Mouse (Mus musculus): ENCODE results near the gene Gtpbp1.
A peak's percentile ranks its signal among the peaks of the same experiment; 100 is the strongest.
"Not testable (repeated sequence)": the region's sequence is repeated elsewhere in the genome, so short reads cannot be mapped to it uniquely, and the experiment has no call there.

Gtpbp1 gene

DNA sequence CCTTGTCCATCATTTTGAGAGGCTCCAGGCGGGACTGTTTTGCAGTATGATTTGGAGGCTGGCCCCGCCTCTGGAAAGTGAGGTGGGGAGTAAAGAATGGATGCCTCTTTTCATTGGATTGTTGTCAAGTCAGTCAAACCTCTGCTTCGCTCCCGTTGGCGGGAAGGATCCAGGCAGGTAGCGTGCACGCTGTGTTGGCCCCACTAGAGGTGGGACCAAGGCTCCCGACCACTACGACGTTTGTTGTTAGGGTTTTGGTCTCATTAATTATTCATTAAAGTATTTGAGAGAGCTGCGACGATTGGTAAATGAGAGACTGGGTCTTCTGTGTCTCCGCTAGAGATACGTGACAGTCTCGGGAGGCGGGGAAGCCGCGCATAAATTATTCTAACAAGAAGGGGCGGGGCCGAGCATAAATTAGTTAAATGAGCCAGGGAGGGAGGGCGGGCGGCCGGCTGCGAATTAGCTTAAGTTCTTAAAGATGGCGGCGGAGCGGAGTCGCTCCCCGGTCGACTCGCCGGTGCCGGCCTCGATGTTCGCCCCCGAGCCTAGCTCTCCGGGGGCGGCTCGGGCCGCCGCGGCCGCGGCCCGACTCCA lies at the start of gene Gtpbp1:
Gene Gtpbp1 (plus strand): TSS at position 420 of the 597 bp plus-strand sequence.
- DNase-seq (ENCODE audit: low spot score) = peak; percentile 100

DNA sequence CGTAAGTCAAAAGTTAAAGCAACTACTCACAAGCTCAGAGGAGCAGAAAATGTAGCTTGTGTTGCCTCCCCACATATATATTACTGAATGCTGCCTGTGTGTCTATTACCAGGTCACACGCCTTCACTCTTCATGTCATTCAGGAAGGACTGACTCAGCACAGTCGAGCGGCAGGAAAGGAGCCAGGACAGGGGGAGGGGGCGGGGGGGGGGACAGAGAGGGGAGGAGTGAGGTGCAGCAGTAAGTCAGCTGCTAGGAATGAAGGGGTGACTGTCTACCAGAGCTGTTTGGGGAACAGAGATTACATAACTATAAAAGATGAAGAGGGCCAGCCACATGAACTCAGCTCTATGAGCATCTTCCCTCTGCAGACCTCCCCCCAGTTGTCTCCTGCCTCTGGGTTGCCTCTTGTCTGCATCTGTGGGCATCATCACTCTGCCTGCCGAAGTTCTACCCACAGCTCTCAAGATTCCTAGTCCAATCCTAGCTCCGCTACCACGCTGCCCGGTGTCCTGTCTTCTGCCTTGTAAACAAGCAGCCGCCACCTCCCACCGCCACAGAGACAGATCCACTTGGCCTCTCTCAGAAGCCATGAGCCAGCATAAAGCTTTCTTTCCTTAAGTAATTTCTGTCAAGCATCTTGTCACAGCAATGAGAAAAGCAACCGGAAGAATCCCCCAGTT lies 49.4 kb upstream of the Gtpbp1 start:
- no peak for DNase-seq (ENCODE audit: low spot score)

DNA sequence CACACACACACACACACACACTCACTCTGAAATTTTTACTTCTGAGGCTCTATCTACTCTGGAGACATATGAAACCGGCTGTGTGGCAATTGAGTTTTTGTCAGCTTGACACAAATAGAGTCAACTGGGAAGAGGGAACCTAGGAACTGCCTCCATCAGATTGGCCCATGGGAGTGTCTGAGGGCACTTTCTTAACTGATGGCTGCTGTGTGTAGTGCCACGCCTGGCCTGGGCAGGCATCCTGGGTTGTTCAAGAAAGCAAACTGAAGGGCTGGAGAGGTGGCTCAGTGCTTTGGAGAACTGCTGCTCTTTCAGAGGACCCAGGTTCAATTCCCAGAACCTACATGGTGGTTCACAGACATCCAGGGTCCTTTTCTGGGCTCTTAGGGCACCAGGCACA lies 45.2 kb upstream of the Gtpbp1 start:
- no peak for DNase-seq (ENCODE audit: low spot score)

DNA sequence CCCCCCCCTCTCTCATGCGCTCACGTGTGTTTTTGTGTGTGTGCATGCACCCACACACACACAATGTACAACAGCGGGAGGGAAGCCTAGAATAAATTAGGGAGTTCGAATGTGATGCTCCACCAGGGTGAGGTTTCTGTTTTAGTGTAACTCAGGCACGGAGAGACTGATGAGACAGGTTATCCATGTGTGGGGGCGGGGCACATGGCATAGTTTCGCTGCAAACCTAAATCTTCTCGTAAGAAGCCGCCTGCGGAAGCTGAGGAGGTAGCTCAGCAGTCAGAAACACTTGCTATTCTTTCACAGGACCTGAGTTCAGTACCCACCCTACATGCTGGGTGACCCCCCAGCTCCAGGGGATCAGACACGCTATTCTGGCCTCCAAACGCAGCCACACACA lies 42.5 kb upstream of the Gtpbp1 start:
- DNase-seq (ENCODE audit: low spot score) = no peak

DNA sequence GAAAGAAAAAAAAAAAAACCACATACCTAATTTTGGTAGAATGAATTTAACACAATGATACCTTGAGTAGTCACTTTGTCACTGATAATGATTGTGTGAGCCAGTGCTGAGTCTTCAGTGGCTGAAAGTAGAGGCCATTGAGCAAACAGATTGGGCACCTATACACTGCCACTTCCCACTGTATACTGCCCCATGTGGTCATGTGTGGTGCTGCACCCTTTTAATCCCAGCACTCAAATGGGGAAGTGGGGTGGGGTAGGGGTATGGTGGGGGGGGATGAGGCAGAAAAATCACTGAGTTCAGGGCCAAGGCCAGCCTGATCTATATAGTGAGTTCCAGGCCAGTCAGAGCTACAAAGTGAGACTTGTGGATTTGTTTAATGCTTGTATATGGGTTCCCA lies 40.1 kb upstream of the Gtpbp1 start:
- DNase-seq (ENCODE audit: low spot score) = peak; percentile 45

DNA sequence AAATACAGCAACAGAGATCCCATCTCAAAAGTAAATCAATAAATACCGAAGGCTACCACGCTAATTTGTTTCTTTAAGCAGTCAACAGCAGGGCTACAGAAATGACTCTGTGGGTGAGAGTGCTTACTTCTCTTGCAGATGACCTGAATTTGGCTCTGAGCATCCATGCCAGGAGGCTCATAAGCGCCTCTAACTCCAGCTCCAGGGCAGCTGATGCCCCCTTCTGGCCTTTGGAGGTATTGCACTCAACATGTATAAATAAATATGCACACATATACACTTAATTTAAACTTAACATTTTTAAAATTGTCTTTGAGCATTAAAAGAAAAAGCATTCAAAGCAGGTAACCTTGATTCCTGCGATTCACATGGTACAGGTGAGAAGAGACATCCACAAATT lies 39.2 kb upstream of the Gtpbp1 start:
- DNase-seq (ENCODE audit: low spot score) = no peak

DNA sequence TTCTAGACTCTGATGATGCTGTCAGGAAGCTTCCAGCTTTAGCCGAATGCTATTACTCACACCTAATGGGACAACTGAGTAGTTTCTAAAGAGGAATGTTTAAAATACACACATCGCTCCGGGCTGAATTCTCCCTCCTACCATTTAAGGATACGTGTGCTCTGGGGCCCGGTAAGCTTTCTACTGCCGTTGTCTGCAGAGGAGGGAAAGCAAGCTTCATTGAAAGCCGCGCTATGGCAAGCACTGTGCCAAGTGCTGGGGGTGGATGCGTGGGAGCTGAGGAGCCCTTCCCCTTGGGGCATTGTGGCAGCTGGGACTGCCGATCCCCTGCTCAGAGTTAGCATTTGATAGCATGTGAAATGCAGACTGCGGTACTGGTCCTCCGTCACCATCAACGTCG lies 34.2 kb upstream of the Gtpbp1 start:
- DNase-seq (ENCODE audit: low spot score) = no peak

DNA sequence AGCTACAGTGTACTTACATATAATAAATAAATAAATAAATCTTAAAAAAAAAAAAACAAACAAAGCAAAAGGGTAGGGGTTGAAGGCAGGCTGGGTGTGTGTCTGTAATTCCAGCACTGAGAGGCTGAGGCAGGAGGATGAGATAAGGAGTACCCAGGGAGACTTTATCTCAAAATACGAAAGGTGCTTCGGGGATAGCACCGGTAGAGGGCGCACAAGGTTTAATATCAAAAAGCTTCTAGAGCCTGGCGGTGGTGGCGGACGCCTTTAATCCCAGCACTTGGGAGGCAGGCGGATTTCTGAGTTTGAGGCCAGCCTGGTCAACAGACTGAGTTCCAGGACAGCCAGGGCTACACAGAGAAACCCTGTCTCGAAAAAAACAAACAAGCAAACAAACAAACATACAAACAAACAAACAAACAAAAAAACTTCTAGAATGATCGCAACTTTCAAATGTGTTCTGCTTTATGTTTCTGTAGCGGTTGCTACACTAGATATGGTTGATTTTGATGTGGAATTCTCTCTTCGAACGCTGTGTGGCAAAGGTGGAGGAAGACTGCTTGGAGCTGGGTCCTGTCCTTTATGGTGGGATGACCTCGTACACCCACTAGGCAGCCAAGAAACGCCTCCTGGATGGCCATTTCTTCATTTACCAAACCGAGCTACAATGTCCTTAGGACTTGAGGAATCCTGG lies 32.7 kb upstream of the Gtpbp1 start:
- DNase-seq (ENCODE audit: low spot score) = peak; percentile 89

DNA sequence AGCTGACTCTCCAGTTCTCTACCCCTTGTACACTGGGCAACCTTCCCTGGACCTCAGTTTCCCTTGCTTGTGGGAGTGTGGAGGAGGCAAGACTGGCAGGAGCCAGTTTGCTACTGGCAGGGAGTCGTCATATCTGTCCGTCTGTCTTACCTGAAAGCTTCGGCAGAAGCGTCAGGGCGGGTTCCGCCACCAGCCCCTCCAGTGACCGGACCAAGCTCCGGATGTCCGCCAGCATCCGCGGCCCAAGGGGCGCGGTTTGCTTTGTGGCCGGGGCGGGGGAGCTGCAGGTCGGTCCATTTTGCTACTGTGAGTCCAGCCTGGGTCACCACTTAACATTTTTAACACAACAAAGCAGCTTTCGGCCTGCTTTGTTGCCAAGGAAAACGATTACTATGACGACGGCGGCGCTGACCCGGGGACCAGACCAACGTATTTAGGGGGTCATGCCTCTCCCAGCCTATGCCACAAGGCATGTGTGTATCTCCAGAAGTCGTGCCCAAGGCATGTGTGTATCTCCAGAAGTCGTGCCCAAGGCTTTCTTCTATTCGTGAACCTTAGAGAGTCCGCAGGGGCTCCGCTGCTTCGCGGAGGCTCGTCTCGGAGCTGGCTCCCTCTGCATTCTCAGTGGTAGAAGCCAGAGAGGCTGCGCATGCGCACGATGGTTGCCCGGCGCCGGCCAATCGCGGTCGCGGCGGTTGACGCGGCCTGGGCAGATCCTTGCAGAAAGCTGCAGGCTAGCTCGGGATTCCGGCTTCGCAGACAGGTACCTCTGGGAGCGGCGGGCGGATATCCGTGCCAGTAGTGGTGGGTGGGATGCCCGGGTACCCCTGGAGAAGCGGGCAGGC lies 31.9 kb upstream of the Gtpbp1 start, which contains the start of the genes Fam227a and Cby1:
Gene Fam227a (minus strand): TSS at position 426 of the 845 bp plus-strand sequence.
Gene Cby1 (plus strand): TSS at position 669 of the 845 bp plus-strand sequence.
- DNase-seq (ENCODE audit: low spot score) = peak; percentile 95

DNA sequence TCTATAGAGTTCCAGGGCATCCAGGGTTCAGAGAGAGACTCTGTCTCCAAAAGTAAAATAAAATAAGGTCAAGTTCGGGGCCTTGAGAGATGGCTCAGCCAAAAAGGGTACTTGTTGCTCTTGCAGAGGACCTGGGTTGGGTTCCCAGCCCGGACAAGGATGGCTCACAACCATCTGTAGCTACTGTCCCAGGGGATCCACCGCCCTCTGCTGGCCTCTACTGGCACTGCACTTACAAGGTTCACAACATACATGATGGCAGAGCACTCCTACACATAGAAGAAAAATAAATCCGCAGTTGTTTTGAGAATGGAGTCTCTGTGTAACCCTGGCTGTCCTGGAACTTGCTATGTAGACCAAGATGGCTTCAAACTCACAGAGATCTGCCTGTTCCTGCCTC lies 28.8 kb upstream of the Gtpbp1 start:
- DNase-seq (ENCODE audit: low spot score) = no peak

DNA sequence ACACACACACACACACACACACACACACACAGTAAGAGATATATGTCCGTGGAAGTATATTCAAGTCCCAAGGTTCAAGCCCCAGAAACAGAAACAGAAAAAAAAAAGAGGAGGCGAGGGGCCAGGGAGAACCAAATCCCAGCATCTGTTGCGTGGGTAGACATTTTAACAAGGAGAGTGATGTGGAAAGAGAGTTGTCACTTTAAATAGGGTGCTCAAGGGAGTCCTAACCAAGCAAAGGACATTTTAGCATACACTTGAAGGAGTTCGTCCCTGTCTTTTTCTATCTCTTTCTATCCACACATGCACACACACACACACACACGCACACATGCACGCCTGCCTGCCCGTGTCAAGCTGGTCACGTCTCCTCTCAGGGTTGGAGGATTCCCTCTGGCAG lies 26.0 kb upstream of the Gtpbp1 start:
- no peak for DNase-seq (ENCODE audit: low spot score)

DNA sequence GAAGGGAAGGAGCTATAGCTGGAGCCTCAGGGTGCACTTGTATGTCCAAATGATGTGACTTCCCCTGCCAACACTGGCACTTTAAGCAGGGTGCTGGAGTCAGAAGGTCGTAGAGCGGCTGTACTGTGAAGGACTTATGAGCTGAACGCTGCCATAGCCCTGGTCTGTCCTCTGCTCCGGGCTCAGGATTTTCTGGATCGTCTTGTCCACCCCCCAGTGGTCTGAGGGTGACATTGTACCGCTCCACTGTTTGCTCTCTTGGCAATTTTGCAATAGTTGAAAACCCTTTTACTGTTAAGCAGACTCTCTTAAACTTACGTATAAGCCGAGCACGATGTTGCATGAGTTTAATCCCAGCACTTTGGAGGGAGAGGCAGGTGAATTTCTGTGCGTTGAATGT lies 21.4 kb upstream of the Gtpbp1 start:
- DNase-seq (ENCODE audit: low spot score) = peak; percentile 44

DNA sequence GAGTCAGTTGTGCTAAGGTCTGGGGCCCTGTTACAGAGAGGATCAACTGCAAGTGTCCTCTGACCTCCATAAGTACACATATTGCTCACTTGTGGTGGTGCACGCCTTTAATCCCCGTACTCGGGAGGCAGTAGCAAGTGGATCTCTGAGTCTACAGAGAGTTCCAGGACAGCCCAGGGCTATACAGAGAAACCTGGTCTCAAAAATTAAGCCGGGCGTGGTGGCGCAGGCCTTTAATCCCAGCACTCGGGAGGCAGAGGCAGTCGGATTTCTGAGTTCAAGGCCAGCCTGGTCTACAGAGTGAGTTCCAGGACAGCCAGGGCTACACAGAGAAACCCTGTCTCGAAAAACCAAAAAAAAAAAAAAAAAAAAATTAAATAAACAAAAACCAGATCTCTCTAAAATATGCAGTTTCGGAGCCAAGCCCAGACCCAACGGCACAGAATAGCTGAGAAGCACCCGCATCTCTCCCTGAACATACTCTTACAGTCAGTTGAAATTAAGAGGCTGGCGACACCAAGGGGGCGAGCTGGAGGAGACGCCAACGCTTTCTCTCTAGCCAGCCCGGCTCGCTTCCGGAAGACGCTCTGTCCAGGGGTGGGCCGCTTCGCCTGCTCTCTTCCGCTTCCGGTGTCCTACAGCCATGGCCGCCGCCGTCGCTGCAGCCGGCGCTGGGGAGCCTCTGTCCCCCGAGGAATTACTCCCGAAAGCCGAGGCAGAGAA lies 20.2 kb upstream of the Gtpbp1 start, which contains the start of gene Tomm22:
Gene Tomm22 (plus strand): TSS at position 613 of the 723 bp plus-strand sequence.
- DNase-seq (ENCODE audit: low spot score) = peak; percentile 93

DNA sequence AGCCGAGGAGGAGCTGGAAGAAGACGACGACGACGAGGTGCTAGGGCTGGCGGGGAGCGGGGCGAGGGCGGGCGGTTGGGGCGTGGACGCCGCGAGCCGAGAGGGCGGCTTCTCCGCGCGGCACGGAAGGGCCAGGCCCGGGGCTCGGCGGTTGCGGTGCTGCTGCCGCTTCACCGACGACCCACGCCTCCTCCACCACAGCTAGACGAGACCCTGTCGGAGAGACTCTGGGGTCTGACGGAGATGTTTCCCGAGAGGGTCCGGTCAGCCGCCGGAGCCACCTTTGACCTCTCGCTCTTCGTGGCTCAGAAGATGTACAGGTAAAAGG lies 19.7 kb upstream of the Gtpbp1 start:
- no peak for DNase-seq (ENCODE audit: low spot score)

DNA sequence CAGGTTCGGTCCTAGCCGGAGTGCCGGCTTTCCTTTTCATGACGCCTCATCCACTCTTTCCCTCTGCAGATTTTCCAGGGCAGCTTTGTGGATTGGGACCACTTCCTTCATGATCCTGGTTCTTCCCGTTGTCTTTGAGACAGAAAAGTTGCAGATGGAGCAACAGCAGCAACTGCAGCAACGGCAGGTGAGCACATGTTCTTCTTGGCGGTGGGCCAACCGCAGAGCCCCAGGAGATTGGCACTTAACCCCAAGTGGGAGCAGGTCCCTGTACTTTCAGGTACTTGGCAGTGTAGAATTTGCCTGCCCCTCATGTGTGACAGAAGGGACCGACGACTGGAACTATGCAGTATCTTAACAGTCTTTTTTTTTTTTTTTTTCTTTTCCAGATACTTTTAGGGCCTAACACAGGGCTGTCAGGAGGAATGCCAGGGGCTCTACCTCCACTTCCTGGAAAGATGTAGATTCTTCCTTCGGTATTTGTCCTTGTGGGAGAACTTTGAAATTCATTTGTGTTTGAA lies 18.8 kb upstream of the Gtpbp1 start:
- DNase-seq (ENCODE audit: low spot score) = not testable (repeated sequence)

DNA sequence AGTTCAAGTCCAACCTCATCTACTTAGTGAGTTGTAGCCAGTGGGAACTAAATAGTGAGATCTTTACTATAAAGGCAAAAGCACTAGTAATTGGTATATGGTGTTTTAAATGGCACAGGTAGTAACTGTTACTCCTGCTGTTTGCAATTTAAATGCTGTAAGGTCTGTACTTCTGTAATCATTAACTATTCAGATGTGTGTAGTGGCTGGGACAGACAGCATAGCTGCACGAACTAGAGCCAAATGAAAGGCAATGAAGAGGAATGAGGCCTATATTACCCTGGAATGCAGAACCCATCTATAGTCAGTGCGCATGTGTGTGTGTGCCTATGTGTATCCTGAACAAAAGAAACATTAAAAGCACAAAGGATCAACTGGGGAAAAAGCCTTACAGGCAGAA lies 12.7 kb upstream of the Gtpbp1 start:
- no peak for DNase-seq (ENCODE audit: low spot score)

DNA sequence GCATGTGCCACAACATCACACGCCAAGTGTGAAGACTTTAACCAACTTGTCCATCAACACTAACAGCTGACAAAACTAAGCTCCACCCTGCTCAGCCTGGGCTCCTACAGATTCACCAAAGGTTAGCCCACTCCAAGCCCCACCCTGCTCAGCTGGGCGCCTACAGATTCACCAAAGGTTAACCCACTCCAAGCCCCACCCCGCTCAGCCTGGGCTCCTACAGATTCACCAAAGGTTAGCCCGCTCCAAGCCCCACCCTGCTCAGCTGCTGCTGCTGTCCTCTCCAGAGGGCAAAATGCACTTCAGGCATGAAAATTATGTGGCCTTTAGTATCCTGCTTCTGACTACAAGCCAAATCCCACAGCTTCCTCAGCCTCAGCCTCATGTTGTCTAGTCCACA lies 8.7 kb upstream of the Gtpbp1 start:
- no peak for DNase-seq (ENCODE audit: low spot score)

DNA sequence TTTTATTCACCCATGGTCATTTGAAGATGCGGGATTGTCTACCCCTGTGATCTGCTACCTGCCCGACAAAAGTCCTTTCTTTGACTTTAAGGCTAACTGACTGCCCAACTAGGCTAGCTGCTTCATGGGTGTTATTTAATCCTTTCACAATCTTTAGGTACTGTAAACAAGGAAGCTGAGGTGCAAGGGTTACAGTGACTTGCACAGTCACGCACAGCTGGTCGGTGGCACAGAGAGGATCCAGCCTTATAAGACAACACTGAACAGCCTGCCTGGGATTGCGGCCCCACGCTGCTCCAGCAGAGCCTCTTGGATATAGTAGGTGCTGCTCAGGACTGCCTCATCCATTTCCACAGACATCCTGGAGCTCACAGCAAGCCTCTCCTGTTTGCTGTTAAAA lies 7.5 kb upstream of the Gtpbp1 start:
- peak; percentile 22 for DNase-seq (ENCODE audit: low spot score)

DNA sequence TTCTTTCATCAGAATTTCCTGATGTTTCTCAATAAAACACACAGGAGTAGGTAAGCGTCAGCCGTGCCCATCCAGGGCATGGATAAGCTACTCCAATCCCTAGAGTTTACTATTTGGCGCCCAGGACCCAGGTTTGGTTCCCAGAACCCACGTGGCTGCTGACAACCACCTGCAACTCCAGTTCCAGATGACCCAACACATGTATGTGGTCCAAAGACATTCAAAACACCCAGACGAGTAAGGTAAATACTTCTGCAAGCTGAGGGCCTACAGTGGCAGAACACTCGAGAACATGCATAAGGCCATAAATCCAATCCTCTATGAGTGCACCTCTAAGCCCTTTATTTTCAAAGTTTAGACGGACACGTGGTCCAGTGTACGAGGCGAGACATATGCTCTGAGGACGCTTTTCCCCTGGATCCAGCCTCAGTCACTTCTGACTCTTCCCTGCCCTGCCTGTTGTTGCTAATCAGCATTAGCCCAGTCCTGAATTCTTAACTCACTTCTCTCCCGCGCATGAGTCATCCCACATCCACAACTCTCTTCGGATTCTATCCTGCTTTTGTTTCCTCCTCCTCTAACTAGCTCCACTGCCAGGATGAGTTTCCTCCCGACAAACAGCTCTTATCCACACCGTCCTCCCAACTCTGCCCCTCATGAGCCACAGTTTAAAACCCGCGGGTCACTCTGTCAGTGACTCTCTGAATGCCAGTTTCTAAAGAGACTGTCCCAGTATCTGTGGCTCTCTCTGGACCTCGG lies 6.8 kb upstream of the Gtpbp1 start:
- no peak for DNase-seq (ENCODE audit: low spot score)

DNA sequence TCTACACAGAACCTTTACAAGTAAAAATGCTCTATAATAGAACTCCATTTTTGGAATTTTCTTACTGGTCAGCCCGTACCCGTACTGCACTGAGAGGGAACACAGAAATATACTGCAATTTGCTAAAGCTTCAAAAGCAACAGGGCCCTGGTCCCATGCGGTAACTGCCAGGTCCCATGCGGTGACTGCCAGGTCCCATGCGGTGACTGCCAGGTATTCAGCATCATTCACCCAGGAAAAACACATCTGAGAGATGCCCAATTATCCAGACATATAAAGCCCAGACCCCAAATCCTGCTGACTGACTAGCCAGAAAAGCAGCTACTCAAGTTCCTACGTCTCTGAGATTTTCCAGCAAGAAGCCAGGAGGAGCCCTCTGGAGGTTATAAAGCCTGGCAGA lies 6.0 kb upstream of the Gtpbp1 start:
- DNase-seq (ENCODE audit: low spot score) = no peak

DNA sequence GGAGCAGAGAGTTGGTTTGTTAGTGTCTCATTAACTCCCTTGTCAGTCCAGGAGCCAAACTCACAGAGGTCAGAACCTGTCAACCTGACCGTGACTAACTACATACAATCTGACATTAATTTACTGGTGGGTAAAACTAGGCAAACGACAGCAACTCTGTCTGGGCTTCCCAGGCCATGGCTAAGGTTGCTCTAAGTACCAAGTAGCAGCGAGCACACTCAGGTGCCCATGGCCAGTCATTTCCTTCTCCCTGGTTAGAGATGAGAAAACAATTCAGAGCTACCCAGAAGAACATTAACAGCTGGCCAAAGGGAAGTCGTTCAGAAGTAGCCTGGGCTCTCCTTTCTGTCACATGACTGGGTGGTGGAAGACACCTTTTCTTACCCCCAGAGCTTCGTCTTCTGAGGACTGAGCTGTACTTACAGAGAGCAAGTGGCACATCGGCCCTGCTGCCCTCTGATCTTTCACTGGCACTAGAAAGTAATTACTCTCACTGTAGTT lies 5.5 kb upstream of the Gtpbp1 start:
- DNase-seq (ENCODE audit: low spot score) = no peak
